Comparison of ENCODE assay signal across 9 mouse cellular contexts in genomic region chr11:76524947-76525346, GRCm38 (mm10).
DNase-seq lines count a peak whose midpoint lies in the region; ATAC-seq and TF ChIP-seq lines count a peak whose summit lies in the region.
"Had no signal": no experiment of that assay in that cellular context is flagged by ENCODE, and none has a peak within 500 bp of the region (broad histone marks: within the 10 kb centered on the region; RNA-seq: fewer than 3 reads in every experiment).

No protein-coding gene starts in this region.

- no peaks in the 10 kb centered on the region for H3K27me3 ChIP-seq in embryonic facial prominence, embryonic 14.5 days (replicated peaks; ENCODE audit: control insufficient read depth, insufficient read depth, low read length)
- no peaks in the 10 kb centered on the region for H3K27me3 ChIP-seq in hindbrain, embryonic 14.5 days (ENCODE audit: control insufficient read depth, insufficient read depth, low read length)
- H3K27me3 ChIP-seq in midbrain, embryonic 14.5 days (ENCODE audit: control insufficient read depth, insufficient read depth, low read length), result no peaks in the 10 kb centered on the region
- no peaks in the 10 kb centered on the region for H3K27me3 ChIP-seq in stomach, embryonic 15.5 days (replicated peaks)
- H3K27me3 ChIP-seq: embryonic facial prominence, embryonic 15.5 days had no signal

- peak; percentile 46 for DNase-seq in ovary, adult 18-20 months (ENCODE audit: low spot score)
- DNase-seq in ovary, postnatal 10 days (ENCODE audit: low spot score), result no peak
- peak; percentile 84 for DNase-seq in embryonic facial prominence, embryonic 14.5 days (ENCODE audit: low spot score)
- DNase-seq in hindbrain, embryonic 14.5 days (ENCODE audit: low spot score), result peak; percentile 84
- DNase-seq in layer of hippocampus, postnatal 14 days (ENCODE audit: low spot score in 2 of 2), result peak; percentile 63 to 86
- peak; percentile 90 for DNase-seq in midbrain, embryonic 14.5 days

- no peaks in the 10 kb centered on the region for H3K4me1 ChIP-seq in bone marrow, adult 2 months (ENCODE audit: control insufficient read depth, insufficient read depth, low read length)
- peaks cover 13% of the 10 kb centered on the region for H3K4me1 ChIP-seq in embryonic facial prominence, embryonic 14.5 days (ENCODE audit: control insufficient read depth, insufficient read depth, low read length)
- peaks cover 14% of the 10 kb centered on the region for H3K4me1 ChIP-seq in hindbrain, embryonic 14.5 days (replicated peaks; ENCODE audit: control insufficient read depth, insufficient read depth, low read length)
- H3K4me1 ChIP-seq in midbrain, embryonic 14.5 days (ENCODE audit: control insufficient read depth, insufficient read depth, low read length), result peaks cover 16% of the 10 kb centered on the region
- peaks cover 8% of the 10 kb centered on the region; the same call in 1 of the 2 replicates for H3K4me1 ChIP-seq in stomach, embryonic 15.5 days

- TF ChIP-seq POLR2A in bone marrow, adult 2 months (IDR thresholded peaks at IDR 0.05; ENCODE audit: borderline replicate concordance, control insufficient read depth, low read depth, low read length), result no peak

- no peaks in the 10 kb centered on the region for H3K9me3 ChIP-seq in embryonic facial prominence, embryonic 14.5 days (ENCODE audit: control insufficient read depth, low read length)
- no peaks in the 10 kb centered on the region for H3K9me3 ChIP-seq in hindbrain, embryonic 14.5 days (ENCODE audit: control insufficient read depth, low read length)
- no peaks in the 10 kb centered on the region for H3K9me3 ChIP-seq in midbrain, embryonic 14.5 days (ENCODE audit: control insufficient read depth, low read length)
- H3K9me3 ChIP-seq in stomach, embryonic 15.5 days, result no peaks in the 10 kb centered on the region
- H3K9me3 ChIP-seq: embryonic facial prominence, embryonic 15.5 days had no signal

- no peak overlapping the region for H3K9ac ChIP-seq in embryonic facial prominence, embryonic 14.5 days (ENCODE audit: low read depth, low read length)
- no peak overlapping the region for H3K9ac ChIP-seq in hindbrain, embryonic 14.5 days
- no peak overlapping the region for H3K9ac ChIP-seq in midbrain, embryonic 14.5 days (replicated peaks; ENCODE audit: low read length)
- no peak overlapping the region for H3K9ac ChIP-seq in stomach, embryonic 15.5 days
- H3K9ac ChIP-seq: embryonic facial prominence, embryonic 15.5 days had no signal

- no peak overlapping the region for H3K4me2 ChIP-seq in embryonic facial prominence, embryonic 14.5 days (ENCODE audit: low read depth, low read length)
- no peak overlapping the region for H3K4me2 ChIP-seq in hindbrain, embryonic 14.5 days (replicated peaks)
- no peak overlapping the region for H3K4me2 ChIP-seq in midbrain, embryonic 14.5 days (ENCODE audit: low read length)
- no peak overlapping the region for H3K4me2 ChIP-seq in stomach, embryonic 15.5 days
- H3K4me2 ChIP-seq: embryonic facial prominence, embryonic 15.5 days had no signal

- no peak overlapping the region for H3K27ac ChIP-seq in bone marrow, adult 2 months (ENCODE audit: control insufficient read depth, insufficient read depth, low read depth, low read length, poor library complexity)
- no peak overlapping the region for H3K27ac ChIP-seq in embryonic facial prominence, embryonic 14.5 days (replicated peaks; ENCODE audit: low read depth, low read length)
- no peak overlapping the region for H3K27ac ChIP-seq in hindbrain, embryonic 14.5 days
- H3K27ac ChIP-seq in midbrain, embryonic 14.5 days (replicated peaks; ENCODE audit: low read depth, low read length), result no peak overlapping the region
- no peak overlapping the region for H3K27ac ChIP-seq in stomach, embryonic 15.5 days
- H3K27ac ChIP-seq: embryonic facial prominence, embryonic 15.5 days had no signal

- peak; percentile 85 for TF ChIP-seq CTCF in bone marrow, adult 2 months (IDR thresholded peaks at IDR 0.05; ENCODE audit: control insufficient read depth, insufficient read depth, low read length)

- H3K4me3 ChIP-seq in bone marrow, adult 2 months (replicated peaks; ENCODE audit: control insufficient read depth, low read depth, low read length), result no peak overlapping the region
- no peak overlapping the region for H3K4me3 ChIP-seq in embryonic facial prominence, embryonic 14.5 days (ENCODE audit: low read depth, low read length)
- no peak overlapping the region for H3K4me3 ChIP-seq in hindbrain, embryonic 14.5 days (replicated peaks; ENCODE audit: low read length)
- no peak overlapping the region for H3K4me3 ChIP-seq in midbrain, embryonic 14.5 days (replicated peaks; ENCODE audit: low read depth, low read length)
- no peak overlapping the region for H3K4me3 ChIP-seq in stomach, embryonic 15.5 days (replicated peaks)
- H3K4me3 ChIP-seq: embryonic facial prominence, embryonic 15.5 days had no signal

- H3K36me3 ChIP-seq in embryonic facial prominence, embryonic 14.5 days (ENCODE audit: control insufficient read depth, insufficient read depth, low read length), result no peaks in the 10 kb centered on the region
- no peaks in the 10 kb centered on the region for H3K36me3 ChIP-seq in hindbrain, embryonic 14.5 days (replicated peaks; ENCODE audit: control insufficient read depth, insufficient read depth)
- H3K36me3 ChIP-seq in midbrain, embryonic 14.5 days (ENCODE audit: control insufficient read depth, insufficient read depth, low read length), result no peaks in the 10 kb centered on the region
- H3K36me3 ChIP-seq in stomach, embryonic 15.5 days, result no peaks in the 10 kb centered on the region
- H3K36me3 ChIP-seq: embryonic facial prominence, embryonic 15.5 days had no signal

- WGBS in bone marrow, adult 2 months, result 4% methylated on average over 8 of the region's 8 CpGs
- WGBS in embryonic facial prominence, embryonic 14.5 days, result 16% methylated on average over 8 of the region's 8 CpGs
- 21% methylated on average over 8 of the region's 8 CpGs for WGBS in hindbrain, embryonic 14.5 days
- 27% methylated on average over 8 of the region's 8 CpGs for WGBS in midbrain, embryonic 14.5 days
- 11% methylated on average over 8 of the region's 8 CpGs for WGBS in stomach, embryonic 15.5 days

- ATAC-seq in embryonic facial prominence, embryonic 14.5 days (ENCODE audit: low read depth), result peak; percentile 60; the same call in 1 of the 2 replicates
- 0 out of 2 replicates have a peak, but pooled peaks have one; percentile 57 for ATAC-seq in hindbrain, embryonic 14.5 days (ENCODE audit: low FRiP score)
- ATAC-seq in midbrain, embryonic 14.5 days (ENCODE audit: low FRiP score, low TSS enrichment), result no peak
- 0 out of 2 replicates have a peak, but pooled peaks have one; percentile 35 for ATAC-seq in stomach, embryonic 15.5 days (ENCODE audit: insufficient read depth, low FRiP score, low read depth)
